Mouse (Mus musculus) G1E-ER4 (cell line): Measurements from ENCODE around the gene Ccdc9b. TPM values are rescaled to one million over a fixed set of nuclear protein-coding genes. Genes with fewer than 3 reads are reported as not detected.

Experiments
- GATA1 ChIP-seq: IDR thresholded peaks from one replicate; pipeline ENCODE4 v1.8.0; 2012; ENCODE audit warnings: low read length, inconsistent platforms
- polyA plus RNA-seq: library from polyadenylated mRNA; stranded (reverse); fragments of >175 nt; gene quantifications from 2 replicates; pipeline ENCODE4 v1.2.3, GENCODE M21; 2012

The Ccdc9b gene
- 0.03 TPM in 1 of 2 replicates, not detected in the other for polyA plus RNA-seq

DNA sequence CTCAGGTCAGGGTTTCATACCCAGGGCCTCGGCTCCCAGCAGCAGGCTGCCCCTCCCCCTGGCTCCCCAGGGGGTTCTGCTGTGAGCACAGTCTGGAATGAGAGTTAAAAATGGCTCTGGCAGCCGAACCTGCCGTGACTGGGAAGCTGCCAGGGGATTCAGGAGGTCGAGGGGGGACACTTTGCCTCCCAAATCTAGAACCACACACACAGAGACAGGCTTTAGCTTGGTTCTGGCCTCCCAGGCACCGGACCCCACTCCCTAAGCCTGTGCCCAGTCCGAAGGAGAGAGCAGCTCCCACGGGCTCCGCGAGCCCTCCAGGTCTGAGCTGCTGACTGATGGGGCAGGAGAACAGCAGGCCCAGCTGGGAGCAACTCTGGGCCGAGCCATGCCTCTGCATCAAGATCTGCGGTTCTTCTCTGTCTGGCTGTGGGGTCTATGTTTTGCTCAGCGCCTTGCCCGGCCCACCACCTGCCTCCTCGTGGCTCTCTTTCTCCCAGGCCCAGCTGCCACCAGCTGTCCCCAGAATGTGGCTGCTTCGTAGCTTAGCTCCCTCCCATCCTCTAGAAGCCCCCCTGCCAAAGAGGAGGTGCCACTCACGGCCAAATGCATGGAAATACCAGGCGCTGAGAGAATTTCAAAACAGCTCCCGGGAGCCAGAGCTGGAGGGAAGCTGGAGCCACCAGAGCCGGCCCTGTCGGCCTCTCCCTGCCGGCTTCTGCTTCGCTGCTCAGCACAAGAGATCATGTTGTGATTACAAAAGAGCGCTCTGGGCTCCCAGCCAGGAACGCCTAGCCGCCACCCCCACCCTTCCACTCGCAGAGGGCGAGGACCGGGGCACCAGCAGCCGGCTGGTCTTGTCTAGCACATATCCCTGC is at the start of gene Ccdc9b:
Gene Ccdc9b (minus strand): TSS at position 756 of the 878 bp plus-strand sequence.
- TF ChIP-seq GATA1: no peak

DNA sequence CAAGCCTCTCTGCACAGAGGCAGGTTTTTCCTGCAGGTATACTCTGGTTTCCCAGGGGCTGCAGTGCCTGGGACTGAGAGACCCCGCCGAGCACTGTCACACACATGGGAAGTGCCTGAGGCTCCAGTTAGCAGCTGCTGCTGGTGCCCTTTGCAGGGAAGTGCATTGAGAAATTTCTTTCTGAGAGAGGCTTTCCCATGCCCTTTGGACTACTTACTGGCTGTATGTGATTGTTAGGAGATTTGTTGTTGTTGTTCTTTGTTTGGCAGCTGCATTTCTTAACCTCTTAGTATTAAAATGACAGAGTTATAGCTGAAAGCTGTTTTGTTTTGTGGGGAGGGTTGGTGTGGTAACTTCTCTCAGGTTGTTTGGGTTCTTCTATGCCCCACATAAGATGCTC is 48.4 kb upstream of the Ccdc9b start:
- no peak for TF ChIP-seq GATA1

DNA sequence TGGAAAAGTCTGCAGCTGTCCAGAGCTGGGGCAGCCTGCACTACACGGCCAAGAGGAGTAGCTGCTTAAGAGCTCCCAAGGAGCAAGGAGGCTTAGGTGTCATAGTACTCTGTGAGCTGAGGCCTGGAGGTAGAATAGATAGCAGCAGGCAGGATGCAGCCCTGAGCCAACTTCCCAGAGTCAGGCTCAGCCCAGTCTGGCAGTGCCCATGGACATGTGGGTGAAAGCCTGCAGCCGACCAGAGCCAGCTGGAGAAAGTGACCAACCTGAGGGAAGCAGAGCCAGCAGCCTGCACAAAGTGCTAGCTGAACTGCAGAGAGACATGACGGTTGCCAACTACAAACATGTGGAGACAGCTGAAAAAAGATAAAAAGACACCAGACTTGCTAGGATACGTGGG is 44.4 kb upstream of the Ccdc9b start:
- no peak for TF ChIP-seq GATA1

DNA sequence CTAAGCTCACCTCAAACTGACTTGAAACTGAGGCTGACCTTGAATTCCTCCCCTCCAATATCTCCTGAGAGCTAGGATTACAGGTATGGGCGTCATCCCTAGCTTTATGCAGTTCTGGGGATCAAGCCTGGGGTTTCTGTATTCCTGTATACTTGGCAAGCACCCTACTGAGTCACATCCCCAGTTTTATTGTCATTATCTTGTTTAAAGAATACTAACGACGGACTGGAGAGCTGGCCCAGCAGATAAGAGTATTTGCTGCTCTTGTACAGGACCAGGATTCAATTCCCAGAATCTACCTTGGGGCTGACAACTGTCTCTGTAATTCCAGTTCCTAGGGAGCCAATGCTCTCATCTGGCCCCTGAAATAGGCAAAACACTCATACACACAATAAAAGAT is 43.3 kb upstream of the Ccdc9b start:
- no peak for TF ChIP-seq GATA1

DNA sequence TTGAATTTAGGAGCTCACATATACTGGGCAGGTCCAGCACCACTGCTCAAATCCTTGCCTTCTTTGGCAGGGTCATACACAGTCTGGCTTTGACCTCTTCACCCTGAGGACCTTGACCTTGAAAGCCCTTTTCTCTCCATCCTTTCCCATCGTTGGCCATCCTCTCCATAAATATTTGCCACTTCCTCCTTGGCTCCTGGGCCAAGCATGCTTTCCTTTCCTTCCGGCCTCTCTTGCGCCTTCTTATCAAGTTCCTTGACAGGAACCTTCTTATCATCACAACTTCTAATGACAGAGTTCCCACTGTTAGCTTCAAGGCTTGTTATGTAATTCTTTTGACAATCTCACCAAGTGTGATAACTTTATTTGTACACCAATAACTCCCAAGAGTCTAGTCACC is 42.7 kb upstream of the Ccdc9b start:
- TF ChIP-seq GATA1: no peak

DNA sequence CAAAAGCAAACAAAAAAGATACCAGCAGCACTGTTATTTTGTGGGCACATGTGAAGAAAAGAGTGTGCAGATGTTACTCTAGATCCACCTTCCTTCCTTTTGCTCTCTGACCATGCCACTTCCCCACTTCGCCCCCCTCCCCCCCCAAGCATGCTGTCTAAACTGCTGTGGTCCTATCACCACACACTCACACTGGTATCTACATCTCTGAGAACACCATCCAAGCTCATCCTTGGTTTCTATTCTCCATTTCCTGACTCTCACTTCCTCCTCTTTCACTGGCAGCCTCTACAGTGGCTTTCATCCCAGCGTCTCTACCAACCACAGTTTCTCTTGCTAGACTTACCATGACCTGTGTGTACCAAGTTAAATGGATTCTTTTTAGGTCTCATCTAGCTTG is 42.0 kb upstream of the Ccdc9b start:
- TF ChIP-seq GATA1: no peak

DNA sequence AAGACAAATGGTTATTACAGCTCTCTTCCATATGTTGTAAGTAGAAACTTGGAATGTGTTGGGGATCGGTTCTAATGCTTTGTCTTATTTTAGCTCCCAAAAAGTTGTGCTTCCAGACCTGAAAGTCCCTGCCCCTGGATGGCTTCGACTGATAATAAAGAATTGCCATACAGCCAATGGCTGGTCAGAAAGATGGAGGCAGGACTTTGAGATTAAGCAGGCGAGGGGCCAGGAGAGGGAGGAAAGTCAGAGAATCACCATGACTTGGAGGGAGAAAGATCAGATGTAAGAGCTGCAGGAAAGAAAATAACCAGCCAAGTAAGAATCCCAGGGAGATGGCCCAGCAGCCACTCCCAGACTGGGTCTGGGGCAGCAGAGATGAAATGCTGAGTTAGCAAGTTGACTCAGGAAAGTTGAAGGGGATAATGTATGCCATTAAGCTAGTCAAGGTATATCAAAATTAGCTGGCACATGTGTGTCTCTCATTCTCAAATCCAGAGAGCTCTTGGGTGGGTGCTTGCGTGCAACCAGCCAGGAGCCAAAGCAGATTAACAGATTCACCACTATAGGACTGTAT is 40.2 kb upstream of the Ccdc9b start:
- no peak for TF ChIP-seq GATA1

DNA sequence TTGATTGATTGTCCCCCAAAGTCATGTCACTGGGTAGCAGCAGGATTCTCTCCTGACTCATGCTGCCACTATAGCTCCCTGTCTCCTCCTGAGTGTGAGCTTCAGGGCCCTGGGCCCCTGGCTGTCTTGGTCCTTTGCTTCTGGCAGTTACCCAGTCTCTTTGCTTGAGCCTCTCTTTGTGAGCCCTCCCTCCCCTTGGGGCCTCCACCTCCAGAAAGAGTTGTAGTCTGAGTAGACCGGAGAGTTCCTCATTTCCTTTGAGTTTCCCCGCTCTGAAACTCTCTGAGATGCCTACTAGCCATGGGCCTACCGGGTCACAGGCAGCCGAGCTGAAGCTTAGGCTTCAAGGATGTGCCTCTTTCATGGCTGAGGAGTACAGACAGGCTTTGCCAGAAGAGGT is 31.2 kb upstream of the Ccdc9b start:
- no peak for TF ChIP-seq GATA1

DNA sequence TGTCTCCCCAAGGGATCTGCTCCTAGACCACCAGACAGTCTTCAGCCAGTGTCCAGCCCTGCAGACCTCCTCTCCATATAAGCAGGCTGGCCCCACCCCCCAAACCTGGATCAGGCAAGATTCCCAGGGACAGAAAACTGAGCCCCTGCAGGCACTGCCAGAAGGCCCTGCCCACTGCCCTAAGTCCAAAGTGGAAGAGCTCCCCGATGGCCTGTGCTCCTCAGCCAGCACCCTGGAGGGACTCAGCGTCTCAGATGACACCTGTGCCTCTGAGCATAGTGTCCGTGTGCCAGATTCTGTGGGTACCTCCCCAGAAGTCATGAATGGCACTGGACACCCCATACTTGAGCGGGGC is 29.8 kb upstream of the Ccdc9b start:
- no peak for TF ChIP-seq GATA1

DNA sequence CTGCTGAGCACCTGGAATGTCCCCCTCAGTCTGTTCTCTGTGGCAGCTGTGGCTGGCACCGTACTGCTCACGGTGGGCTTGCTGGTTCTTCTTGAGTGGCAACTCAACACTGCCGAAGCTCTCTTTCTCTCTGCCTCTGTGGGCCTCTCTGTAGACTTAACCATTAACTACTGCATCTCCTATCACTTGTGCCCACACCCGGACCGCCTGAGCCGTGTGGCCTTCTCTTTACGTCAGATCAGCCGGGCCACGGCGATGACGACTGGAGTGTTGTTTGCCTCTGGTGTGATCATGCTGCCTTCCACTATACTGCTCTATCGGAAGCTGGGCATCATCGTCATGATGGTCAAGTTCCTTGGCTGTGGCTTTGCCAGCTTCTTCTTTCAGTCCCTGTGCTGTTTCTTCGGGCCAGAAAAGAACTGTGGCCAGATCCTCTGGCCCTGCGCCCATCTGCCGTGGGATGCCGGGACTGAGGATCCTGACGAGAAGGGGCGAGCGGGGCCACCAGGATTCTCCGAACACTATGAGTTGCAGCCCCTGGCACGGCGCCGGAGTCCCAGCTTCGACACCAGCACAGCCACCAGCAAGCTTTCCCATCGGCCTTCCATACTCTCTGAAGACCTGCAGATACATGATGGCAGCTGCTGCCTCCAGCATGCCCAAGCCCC is 29.3 kb upstream of the Ccdc9b start:
- no peak for TF ChIP-seq GATA1

DNA sequence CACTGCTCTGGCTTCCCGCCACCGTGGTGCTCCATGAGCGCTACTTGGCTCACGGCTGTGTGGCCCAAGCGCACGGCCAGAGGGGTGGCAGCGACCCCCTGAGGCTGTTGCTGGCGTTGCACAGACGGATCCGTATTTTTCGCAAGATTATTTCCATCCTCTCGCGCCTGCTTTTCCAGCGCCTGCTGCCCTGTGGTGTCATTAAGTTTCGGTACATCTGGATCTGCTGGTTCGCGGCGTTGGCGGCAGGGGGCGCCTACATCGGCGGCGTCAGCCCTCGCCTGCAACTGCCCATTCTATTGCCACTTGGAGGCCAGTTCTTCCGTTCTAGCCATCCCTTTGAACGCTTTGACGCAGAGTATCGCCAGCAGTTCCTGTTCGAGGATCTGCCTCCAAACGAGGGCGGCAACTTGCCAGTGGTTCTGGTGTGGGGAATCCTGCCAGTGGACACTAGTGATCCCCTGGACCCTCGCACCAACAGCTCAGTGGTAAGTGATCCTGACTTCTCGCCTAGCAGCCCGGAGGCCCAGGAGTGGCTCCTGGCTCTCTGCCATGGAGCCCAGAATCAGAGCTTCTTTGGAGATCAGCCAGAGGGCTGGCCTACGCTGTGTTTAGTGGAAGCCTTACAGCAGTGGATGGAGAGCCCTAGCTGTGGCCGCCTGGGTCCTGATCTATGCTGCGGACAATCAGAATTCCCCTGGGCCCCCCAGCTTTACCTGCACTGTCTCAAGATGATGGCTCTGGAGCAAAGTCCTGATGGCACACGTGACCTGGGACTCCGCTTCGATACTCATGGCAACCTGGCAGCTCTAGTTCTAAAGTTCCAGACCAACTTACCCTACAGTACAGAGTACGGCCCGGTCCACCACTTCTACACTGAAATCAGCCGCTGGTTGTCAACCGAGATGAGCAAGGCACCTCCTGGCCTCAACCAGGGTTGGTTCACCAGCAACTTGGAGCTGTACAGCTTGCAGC is 28.4 kb upstream of the Ccdc9b start:
- no peak for TF ChIP-seq GATA1

DNA sequence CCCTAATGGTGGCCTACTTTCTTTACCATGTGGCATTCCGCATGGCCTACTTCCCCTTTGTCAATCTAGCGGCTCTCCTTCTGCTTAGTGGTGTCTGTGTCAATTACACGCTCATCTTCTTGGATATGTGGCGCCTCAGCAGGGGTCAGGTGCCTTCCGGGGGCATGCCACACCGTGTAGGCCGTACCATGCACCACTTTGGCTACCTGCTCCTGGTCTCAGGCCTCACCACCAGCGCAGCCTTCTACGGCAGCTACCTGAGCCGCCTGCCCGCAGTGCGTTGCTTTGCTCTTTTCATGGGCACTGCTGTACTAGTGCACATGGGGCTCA is 27.7 kb upstream of the Ccdc9b start:
- no peak for TF ChIP-seq GATA1

DNA sequence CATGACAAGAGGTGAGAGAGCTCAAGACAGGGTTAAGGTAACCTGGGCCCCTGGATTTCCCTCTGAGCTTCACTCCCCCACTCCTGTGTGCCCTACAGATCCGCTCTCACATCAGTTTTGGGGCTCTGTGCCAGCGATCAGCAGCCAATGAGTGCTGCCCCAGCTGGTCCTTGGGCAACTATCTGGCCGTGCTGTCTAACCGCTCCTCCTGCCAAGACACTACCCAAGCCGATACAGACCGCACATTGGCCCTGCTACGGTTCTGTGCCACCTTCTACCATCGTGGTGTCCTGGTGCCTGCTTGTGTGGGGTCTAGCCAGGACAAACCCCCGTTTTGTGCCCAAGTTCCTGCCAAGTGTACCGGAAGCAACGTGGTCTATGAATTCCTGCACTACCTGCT is 27.0 kb upstream of the Ccdc9b start:
- no peak for TF ChIP-seq GATA1

DNA sequence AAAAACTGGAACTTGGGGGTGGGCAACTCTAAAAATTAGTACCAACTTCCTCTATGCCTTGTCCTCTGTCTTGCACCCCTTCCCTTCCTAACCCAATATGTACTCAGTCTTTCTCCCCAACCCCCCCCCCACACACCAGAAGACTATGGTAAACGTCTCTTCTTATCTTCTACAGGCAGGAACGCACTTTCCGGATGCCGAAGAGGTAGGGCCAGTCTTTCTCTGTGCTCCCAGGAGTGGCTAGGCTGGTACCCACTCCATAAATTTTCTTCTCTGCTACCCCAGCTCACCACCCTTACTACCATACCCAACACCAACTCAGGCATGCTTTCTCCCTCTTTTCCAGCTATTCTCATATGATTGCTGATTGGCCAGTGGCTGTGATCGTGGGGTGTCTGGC is 24.1 kb upstream of the Ccdc9b start:
- no peak for TF ChIP-seq GATA1

DNA sequence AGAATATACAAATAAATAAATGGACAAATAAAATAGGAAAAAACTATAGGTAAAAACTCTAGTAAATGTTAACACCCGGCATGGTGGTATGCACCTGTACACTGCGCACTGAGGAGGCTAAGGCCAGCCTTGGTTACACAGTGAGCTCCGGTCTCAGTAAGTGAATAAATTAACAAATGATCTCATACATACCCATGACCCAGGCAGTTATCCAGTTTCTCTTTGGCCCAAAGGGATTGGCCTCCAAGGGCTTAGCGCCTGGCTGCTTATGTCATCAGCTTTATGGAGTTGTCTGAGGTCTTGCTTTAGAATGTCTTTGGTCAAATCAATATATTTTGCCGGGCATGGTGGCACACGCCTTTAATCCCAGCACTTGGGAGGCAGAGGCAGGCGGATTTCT is 21.2 kb upstream of the Ccdc9b start:
- no peak for TF ChIP-seq GATA1

DNA sequence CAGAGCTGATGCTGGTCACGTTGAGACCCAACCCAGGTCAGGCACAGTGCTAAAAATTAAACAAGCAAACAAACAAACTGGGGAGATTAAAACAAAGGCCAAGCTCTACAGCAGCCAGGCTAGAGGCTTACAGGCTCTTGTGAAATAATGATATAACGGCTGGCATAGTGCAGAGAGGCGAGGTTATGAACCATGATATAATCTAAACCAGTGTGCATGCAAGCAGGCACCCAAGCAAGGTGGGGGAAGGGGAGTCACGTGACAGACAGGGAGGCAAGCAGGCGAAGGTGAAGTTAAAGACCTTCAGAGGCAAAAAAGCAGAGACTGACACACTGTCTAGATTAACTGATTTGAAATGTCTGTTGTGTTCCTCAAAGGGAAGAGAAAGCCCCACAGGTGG is 20.6 kb upstream of the Ccdc9b start:
- no peak for TF ChIP-seq GATA1
